Mouse (Mus musculus): ENCODE data around the gene Hist1h3c. TPM values are rescaled to one million over a fixed set of nuclear protein-coding genes. Genes with fewer than 3 reads are reported as not detected.
"Not testable (repeated sequence)": the region's sequence is repeated elsewhere in the genome, so short reads cannot be mapped to it uniquely, and the experiment has no call there.

Hist1h3c gene
- total and polyA plus RNA-seq, 2 experiments from 2014 or later: 420 TPM; not detected in 1

GRCm38 (mm10) chr13:23729706-23730105, 15.7 kb downstream of the Hist1h3c start:
- no peak overlapping the region for H3K27ac ChIP-seq (ENCODE audit: low read depth, low read length)
- H3K9ac ChIP-seq (replicated peaks; ENCODE audit: low read length, poor library complexity, severe bottlenecking): no peak overlapping the region
- no peak for TF ChIP-seq CTCF (IDR thresholded peaks at IDR 0.05)
- no peaks in the 10 kb centered on the region for H3K36me3 ChIP-seq (ENCODE audit: insufficient read depth, low read length)
- DNase-seq (ENCODE audit: low spot score) (no peak), ATAC-seq (ENCODE audit: low FRiP score) (no peak)
- H3K27me3 ChIP-seq (ENCODE audit: insufficient read depth, low read length): no peaks in the 10 kb centered on the region
- H3K4me1 ChIP-seq (ENCODE audit: insufficient read depth, low read length): no peaks in the 10 kb centered on the region
- H3K4me2 ChIP-seq (ENCODE audit: low read depth, low read length, poor library complexity, severe bottlenecking): no peak overlapping the region
- WGBS: 91% methylated on average over 5 of the region's 5 CpGs
- H3K4me3 ChIP-seq (ENCODE audit: low read depth, low read length): no peak overlapping the region
- no peaks in the 10 kb centered on the region for H3K9me3 ChIP-seq (ENCODE audit: low read length)

GRCm38 (mm10) chr13:23729192-23729525, 16.2 kb downstream of the Hist1h3c start:
- WGBS: 89% methylated on average over 9 of the region's 9 CpGs
- no peak for DNase-seq (ENCODE audit: low spot score)
- Histone ChIP-seq H3K9ac (replicated peaks; ENCODE audit: low read length, poor library complexity, severe bottlenecking) (no peak overlapping the region), H3K9me3 (ENCODE audit: low read length) (no peaks in the 10 kb centered on the region), H3K27me3 (ENCODE audit: insufficient read depth, low read length) (no peaks in the 10 kb centered on the region), H3K36me3 (ENCODE audit: insufficient read depth, low read length) (no peaks in the 10 kb centered on the region), H3K4me3 (ENCODE audit: low read depth, low read length) (no peak overlapping the region), H3K4me2 (ENCODE audit: low read depth, low read length, poor library complexity, severe bottlenecking) (no peak overlapping the region), H3K27ac (ENCODE audit: low read depth, low read length) (no peak overlapping the region), H3K4me1 (ENCODE audit: insufficient read depth, low read length) (no peaks in the 10 kb centered on the region)
- TF ChIP-seq CTCF (IDR thresholded peaks at IDR 0.05): no peak
- no peak for ATAC-seq (ENCODE audit: low FRiP score)

GRCm38 (mm10) chr13:23728472-23729191, 16.8 kb downstream of the Hist1h3c start:
- ATAC-seq (ENCODE audit: low FRiP score) (no peak), DNase-seq (ENCODE audit: low spot score) (no peak)
- H3K36me3 ChIP-seq (ENCODE audit: insufficient read depth, low read length): no peaks in the 10 kb centered on the region
- no peak overlapping the region for H3K4me2 ChIP-seq (ENCODE audit: low read depth, low read length, poor library complexity, severe bottlenecking)
- no peaks in the 10 kb centered on the region for H3K27me3 ChIP-seq (ENCODE audit: insufficient read depth, low read length)
- H3K4me3 ChIP-seq (ENCODE audit: low read depth, low read length): no peak overlapping the region
- no peak overlapping the region for H3K9ac ChIP-seq (replicated peaks; ENCODE audit: low read length, poor library complexity, severe bottlenecking)
- no peak for TF ChIP-seq CTCF (IDR thresholded peaks at IDR 0.05)
- no peaks in the 10 kb centered on the region for H3K4me1 ChIP-seq (ENCODE audit: insufficient read depth, low read length)
- no peak overlapping the region for H3K27ac ChIP-seq (ENCODE audit: low read depth, low read length)
- H3K9me3 ChIP-seq (ENCODE audit: low read length): no peaks in the 10 kb centered on the region
- WGBS: 84% methylated on average over 18 of the region's 18 CpGs

GRCm38 (mm10) chr13:23725213-23725612, 20.2 kb downstream of the Hist1h3c start:
- Histone ChIP-seq H3K4me2 (ENCODE audit: low read depth, low read length, poor library complexity, severe bottlenecking) (no peak overlapping the region), H3K4me1 (ENCODE audit: insufficient read depth, low read length) (no peaks in the 10 kb centered on the region), H3K36me3 (ENCODE audit: insufficient read depth, low read length) (no peaks in the 10 kb centered on the region), H3K9ac (replicated peaks; ENCODE audit: low read length, poor library complexity, severe bottlenecking) (no peak overlapping the region), H3K27ac (ENCODE audit: low read depth, low read length) (no peak overlapping the region), H3K27me3 (ENCODE audit: insufficient read depth, low read length) (no peaks in the 10 kb centered on the region), H3K9me3 (ENCODE audit: low read length) (no peaks in the 10 kb centered on the region), H3K4me3 (ENCODE audit: low read depth, low read length) (no peak overlapping the region)
- no CpG with 5 or more reads among the region's 1 CpGs for WGBS
- no peak for DNase-seq (ENCODE audit: low spot score)
- no peak for ATAC-seq (ENCODE audit: low FRiP score)
- no peak for TF ChIP-seq CTCF (IDR thresholded peaks at IDR 0.05)

GRCm38 (mm10) chr13:23724239-23724638, 21.2 kb downstream of the Hist1h3c start:
- Histone ChIP-seq H3K27me3 (ENCODE audit: insufficient read depth, low read length) (no peaks in the 10 kb centered on the region), H3K4me2 (ENCODE audit: low read depth, low read length, poor library complexity, severe bottlenecking) (no peak overlapping the region), H3K4me3 (ENCODE audit: low read depth, low read length) (no peak overlapping the region), H3K4me1 (ENCODE audit: insufficient read depth, low read length) (no peaks in the 10 kb centered on the region), H3K9me3 (ENCODE audit: low read length) (no peaks in the 10 kb centered on the region), H3K27ac (ENCODE audit: low read depth, low read length) (no peak overlapping the region), H3K36me3 (ENCODE audit: insufficient read depth, low read length) (no peaks in the 10 kb centered on the region), H3K9ac (replicated peaks; ENCODE audit: low read length, poor library complexity, severe bottlenecking) (no peak overlapping the region)
- no peak for DNase-seq (ENCODE audit: low spot score)
- WGBS: 82% methylated on average over 4 of the region's 4 CpGs
- TF ChIP-seq CTCF (IDR thresholded peaks at IDR 0.05): no peak
- no peak for ATAC-seq (ENCODE audit: low FRiP score)

- ATAC-seq (ENCODE audit: low FRiP score); H3K4me1 ChIP-seq (ENCODE audit: insufficient read depth, low read length); H3K4me3 ChIP-seq (ENCODE audit: low read depth, low read length); H3K4me2 ChIP-seq (ENCODE audit: low read depth, low read length, poor library complexity, severe bottlenecking); H3K36me3 ChIP-seq (ENCODE audit: insufficient read depth, low read length); DNase-seq (ENCODE audit: low spot score); H3K27me3 ChIP-seq (ENCODE audit: insufficient read depth, low read length); H3K9ac ChIP-seq (replicated peaks; ENCODE audit: low read length, poor library complexity, severe bottlenecking); H3K9me3 ChIP-seq (ENCODE audit: low read length); H3K27ac ChIP-seq (ENCODE audit: low read depth, low read length): not testable (repeated sequence)
- 14% methylated on average over 2 of the region's 2 CpGs for WGBS
These were observed 27.7 kb downstream of the Hist1h3c start for GRCm38 (mm10) chr13:23717593-23718245.
